Mouse (Mus musculus): Measurements from ENCODE around the gene Grasp.

The Grasp gene

GRCm38 (mm10) chr15:101247155-101247498, 23.1 kb downstream of the Grasp start:
- no peak for DNase-seq (ENCODE audit: low read depth, low spot score)

GRCm38 (mm10) chr15:101248029-101248710, 24.2 kb downstream of the Grasp start:
- no peak for DNase-seq (ENCODE audit: low read depth, low spot score)

GRCm38 (mm10) chr15:101250220-101250800, 26.3 kb downstream of the Grasp start:
- no peak for DNase-seq (ENCODE audit: low read depth, low spot score)

GRCm38 (mm10) chr15:101251930-101252329, 27.9 kb downstream of the Grasp start:
- no peak for DNase-seq (ENCODE audit: low read depth, low spot score)

GRCm38 (mm10) chr15:101252614-101253013, 28.6 kb downstream of the Grasp start:
- DNase-seq (ENCODE audit: low read depth, low spot score): no peak

GRCm38 (mm10) chr15:101253563-101253885, 29.5 kb downstream of the Grasp start:
- DNase-seq (ENCODE audit: low read depth, low spot score): no peak

- DNase-seq (ENCODE audit: low read depth, low spot score): peak; percentile 72
Measured at GRCm38 (mm10) chr15:101253886-101254795, 30.2 kb downstream of the Grasp start, which contains the start of gene Nr4a1. Nr4a1 (plus strand) TSS chr15:101254269.

- no peak for DNase-seq (ENCODE audit: low read depth, low spot score)
Measured at GRCm38 (mm10) chr15:101255842-101256462, 32.0 kb downstream of the Grasp start.

- DNase-seq (ENCODE audit: low read depth, low spot score): no peak
Measured at GRCm38 (mm10) chr15:101256463-101257206, 32.6 kb downstream of the Grasp start.

- DNase-seq (ENCODE audit: low read depth, low spot score): no peak
Measured at GRCm38 (mm10) chr15:101258420-101258819, 34.4 kb downstream of the Grasp start.

GRCm38 (mm10) chr15:101259922-101260321, 35.9 kb downstream of the Grasp start:
- no peak for DNase-seq (ENCODE audit: low read depth, low spot score)

- DNase-seq (ENCODE audit: low read depth, low spot score): no peak
Measured at GRCm38 (mm10) chr15:101260387-101260786, 36.4 kb downstream of the Grasp start.

- no peak for DNase-seq (ENCODE audit: low read depth, low spot score)
Measured at GRCm38 (mm10) chr15:101260874-101261622, 37.1 kb downstream of the Grasp start.

- DNase-seq (ENCODE audit: low read depth, low spot score): no peak
Measured at GRCm38 (mm10) chr15:101262502-101262901, 38.5 kb downstream of the Grasp start.

GRCm38 (mm10) chr15:101266132-101266963, 42.4 kb downstream of the Grasp start:
- DNase-seq (ENCODE audit: low read depth, low spot score): peak; percentile 82

- DNase-seq (ENCODE audit: low read depth, low spot score): no peak
Measured at GRCm38 (mm10) chr15:101267053-101268032, 43.4 kb downstream of the Grasp start.

- no peak for DNase-seq (ENCODE audit: low read depth, low spot score)
Measured at GRCm38 (mm10) chr15:101270101-101270820, 46.3 kb downstream of the Grasp start.

GRCm38 (mm10) chr15:101271107-101271506, 47.1 kb downstream of the Grasp start:
- DNase-seq (ENCODE audit: low read depth, low spot score): no peak

Data from retina, adult 2 months (tissue).